Mouse (Mus musculus) right cerebral cortex, postnatal 10 days (tissue): ENCODE results near the gene Mtf1.
A peak's percentile ranks its signal among the peaks of the same experiment; 100 is the strongest.

Experiments
- DNase-seq, 2 experiments: peaks; one replicate each; pipeline ENCODE4 v3.0.0; 2021; ENCODE audit warnings: low spot score in 2 of 2

Gene Mtf1

DNA sequence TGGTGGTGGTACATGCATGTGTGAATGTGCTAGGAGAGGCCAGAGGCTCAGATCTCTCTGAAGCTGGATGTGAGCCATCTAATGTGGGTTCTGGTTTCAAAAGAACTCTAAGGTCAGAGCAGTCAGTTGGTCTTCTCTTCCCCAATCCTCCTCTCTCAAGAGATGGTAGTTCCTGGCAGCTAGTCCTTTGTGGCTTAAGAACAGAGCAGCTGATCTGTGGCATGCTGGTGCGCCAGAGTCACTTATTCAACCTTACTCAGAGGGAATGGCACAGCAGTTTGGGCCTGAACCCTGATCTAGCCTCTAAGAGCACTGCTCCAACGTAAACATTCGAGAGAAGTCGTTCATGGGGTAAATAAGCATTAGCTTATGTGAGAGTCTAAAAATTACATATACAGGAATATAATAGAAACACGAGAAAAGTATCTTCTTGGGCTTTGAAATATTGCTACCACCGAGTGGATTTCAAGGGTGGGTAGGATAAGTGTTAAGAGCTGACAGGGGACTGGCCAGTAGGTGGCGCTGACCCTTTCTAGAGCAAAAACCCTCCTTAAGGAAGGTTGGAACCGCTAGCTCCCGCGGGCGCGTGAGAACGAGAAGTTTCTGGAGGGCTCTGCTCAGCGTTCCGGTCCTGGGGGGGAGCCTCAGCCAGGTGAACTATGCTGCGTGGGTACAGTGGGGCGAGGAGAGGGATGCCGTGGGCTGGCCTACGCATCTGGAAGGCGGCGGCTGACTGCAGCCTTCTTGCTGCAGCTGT, at the start of gene Mtf1:
Gene Mtf1, plus strand, starts transcription at position 553 of the 757 bp plus-strand sequence.
- peak; percentile 92 to 94 for DNase-seq

DNA sequence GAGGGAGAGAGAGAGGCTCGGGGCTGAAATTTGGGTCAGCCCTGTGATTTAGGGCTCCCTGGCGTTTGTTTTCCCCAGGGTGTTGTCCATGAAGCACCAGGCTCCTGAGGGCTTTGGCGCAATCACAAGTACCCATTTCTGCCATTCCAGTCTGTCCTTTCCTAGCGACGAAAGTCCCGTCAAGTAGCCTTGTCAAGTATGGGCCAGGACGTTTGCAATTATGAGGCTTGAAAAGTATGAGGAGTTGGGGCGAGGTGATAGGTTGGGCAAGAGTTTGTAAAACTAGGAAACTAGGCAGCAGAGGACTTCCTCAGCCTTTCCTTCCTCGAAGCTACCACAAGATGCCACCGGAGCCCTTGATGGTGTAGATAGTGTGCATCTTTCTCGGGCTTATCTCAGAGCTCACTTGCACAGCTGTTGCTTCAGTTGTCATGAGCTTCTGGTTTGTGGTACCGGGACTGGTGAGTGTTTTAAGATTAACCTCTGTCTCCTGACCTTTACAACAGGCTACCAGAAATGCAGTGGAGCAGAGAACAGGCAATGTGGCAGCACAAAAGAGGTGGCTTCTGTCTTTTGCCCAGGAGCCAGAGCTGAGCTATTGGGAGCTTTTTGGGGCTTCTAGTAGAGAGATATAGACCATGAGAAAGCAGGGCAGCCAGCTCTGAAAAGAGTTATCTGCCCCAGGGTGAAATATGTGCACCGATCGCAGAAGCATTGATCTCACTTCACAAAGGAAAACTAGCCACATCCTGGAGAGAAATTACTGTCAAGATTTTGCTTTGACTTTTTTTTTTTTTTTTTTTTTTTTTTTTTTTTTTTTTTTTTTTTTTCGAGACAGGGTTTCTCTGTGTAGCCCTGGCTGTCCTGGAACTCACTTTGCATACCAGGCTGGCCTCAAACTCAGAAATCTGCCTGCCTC, 49.4 kb upstream of the Mtf1 start:
- DNase-seq = no peak

DNA sequence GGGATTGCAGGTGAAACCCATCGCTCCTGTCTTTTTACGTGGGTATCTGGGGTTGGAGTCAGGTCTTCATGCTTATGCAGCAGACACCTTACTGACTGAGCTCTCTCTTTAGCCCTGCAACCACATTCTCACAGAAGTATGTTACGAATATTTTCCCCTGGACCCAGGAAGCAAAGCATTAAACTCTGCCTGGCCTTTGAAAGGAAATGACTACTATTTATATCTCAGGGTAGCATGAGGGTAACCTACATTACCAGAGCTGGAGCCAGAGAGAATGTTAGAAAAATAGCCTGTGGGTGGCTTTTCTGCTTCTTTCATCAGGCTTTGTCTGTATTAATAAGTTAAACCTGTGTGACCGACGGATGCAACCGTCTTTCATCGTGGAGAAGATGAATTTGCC, 46.4 kb upstream of the Mtf1 start:
- DNase-seq = no peak

DNA sequence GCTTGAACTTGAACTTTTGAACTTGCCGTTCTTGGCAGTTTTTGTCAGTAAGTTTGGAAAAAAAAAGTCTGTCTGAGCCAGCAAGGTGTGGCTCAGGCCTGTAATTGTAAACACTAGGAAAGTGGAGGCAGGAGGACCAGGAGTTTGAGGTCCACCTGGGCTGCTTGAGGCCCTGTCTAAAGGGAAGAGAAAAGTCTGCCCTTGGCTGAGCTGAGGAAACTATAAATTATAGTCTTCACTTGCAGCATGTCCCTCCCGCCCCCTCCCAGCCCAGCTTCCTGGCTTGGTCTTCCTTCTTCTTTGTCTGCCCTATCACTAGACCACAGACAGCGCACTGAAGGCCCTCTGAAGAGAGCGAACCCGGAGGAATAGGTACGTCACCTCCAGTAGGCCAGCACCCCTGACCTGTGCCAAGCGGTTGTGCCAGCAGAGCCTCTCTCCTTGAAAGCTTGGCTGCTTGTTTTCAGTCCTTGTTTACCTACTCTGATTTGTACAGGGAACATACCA, 42.5 kb upstream of the Mtf1 start:
- DNase-seq = no peak

DNA sequence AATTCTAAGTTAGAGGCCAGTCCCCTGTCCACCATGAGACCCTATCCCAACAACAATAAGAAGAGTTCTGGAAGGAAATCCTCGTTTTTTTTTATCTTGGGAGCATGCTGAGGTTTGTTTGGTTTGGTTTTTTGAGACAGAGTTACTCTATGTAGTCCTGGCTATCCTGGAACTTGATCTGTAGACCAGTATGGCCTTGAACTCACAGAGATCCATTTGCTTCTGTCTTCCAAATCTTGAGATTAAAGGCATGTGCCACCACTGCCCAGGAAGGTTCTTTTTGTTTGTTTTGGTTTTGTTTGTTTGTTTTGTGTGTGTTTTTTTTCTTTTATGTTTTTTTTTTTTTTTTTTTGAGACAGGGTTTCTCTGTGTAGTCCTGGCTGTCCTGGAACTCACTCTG, 40.7 kb upstream of the Mtf1 start:
- DNase-seq = no peak

DNA sequence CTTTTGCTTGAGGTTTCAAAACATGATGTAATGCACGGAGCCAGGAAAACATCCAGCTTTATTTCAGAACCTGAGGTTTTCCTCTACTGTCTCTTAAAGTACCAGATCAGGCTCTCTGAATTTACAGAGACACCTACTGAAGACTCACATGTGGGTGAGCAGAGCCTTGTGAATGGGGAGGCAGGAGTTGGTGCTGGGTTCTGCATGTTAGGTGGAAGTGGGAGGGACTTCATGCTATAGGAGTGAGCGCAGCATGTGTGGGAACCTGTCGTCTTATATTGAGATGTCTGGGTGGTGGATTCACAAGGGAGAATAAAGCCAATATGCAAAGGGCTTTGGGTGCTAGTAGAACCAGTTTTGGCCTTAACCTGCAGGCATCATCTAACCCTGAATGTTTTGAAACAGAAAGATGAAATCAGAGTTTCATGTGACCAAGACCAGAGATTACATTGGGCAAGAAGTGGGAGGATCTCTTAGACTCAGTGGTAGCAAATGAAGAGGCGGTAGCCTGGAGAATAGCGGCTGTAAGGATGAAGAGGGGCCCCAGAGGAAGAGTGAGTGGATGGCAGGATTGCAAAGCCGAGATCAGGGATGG, 38.9 kb upstream of the Mtf1 start:
- DNase-seq = no peak

DNA sequence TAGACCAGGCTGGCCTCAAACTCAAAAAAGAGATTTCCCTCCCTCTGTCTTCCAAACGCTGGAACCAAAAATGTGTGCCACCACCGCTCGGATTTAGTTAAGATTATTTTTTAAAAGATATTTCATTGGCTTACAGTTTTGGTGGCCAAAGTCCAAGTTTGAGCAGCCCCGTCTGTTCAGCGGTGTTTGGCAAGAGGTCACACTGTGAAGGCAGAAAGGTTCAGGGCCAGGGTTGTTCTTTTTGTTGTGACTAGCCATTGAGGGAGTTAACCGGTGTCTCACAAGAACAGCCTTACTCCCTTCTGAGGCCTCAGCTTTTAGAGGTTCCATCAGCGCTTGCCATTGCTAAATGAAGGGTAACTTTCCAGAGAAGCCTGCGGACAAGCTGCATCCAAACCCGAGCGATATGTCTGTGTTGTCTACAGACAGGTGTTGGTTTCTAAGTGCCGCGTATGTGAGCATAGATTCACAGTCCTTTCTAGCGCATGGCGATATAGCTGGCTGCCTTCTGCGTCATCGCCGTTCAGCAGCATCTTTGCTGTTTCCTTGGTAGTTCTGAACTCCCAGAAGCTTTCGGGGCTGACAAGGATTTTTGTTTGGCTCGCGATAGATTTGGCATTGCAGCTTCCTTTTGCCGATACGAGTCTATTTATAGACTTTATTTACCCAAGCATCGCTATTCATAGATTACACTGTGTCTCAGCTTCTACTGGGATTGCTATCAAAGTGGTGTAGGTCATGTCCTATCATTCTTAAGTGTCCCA, 35.9 kb upstream of the Mtf1 start:
- peak; percentile 58 to 75 for DNase-seq

DNA sequence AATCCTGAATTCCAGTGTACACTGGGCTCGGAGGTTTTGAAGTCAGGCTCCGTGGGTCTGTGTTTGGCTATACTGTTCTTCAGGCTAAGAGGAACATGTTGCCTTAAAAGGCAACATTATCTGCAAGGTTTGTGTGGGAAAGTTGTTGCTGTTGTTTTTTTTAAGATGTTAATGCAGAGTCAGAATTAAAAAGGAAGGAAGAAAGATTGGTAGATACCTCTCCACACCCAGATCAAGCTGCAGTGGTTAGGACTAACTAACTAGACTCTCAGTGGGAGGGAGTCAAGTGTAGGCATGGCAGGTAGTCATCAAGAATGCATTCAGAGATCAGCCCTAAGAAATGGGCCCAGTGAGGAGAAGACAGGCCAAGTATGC, 35.4 kb upstream of the Mtf1 start:
- no peak for DNase-seq

DNA sequence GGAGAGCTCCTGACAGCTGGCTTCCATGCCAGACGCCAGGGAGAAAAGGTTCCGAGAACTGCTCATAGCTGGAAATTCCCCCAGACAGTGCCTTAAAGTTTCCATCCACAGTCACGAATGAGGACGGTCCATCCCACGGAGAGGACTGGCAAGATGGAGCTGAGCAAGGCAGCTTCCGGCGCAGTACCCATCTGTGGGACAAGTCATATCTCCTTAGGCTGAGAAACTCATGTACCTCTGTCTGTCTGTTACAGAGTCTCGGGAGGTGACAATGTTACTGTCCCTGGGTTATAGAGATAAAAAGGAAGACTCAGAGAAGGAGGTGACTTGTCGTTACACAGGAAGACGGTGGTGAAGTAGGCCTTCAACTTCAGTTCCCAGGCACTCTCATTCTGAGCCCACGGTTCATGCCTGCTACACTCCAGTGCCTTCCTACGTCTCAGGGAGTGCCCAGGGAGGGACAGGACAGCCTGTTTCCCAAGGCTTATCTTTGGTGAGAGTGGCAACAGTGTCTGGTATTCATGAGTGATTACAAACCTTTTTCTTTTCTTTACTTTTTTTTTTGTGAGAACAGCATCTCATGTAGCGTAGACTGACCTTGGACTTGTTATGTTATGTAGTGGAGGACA, 32.8 kb upstream of the Mtf1 start:
- no peak for DNase-seq

DNA sequence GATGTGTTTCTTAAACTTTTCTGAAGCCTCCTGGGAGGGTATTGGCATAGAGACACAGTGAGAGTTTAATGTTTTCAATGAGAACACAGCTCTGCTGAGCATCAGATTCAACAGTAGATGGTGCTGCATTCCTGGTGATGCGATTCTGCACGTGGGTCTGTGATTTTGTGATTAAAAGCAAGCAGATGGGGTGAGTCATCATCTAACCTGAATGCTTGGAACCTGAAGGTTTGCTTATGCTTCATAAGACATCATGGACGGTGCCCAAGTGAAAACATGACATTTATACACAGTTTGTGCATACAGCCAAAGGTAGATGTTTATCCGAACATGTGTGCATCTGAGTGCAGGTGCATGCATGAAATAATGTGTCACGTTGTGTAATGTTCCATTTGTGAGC, 31.3 kb upstream of the Mtf1 start:
- DNase-seq = peak; percentile 38 to 47

DNA sequence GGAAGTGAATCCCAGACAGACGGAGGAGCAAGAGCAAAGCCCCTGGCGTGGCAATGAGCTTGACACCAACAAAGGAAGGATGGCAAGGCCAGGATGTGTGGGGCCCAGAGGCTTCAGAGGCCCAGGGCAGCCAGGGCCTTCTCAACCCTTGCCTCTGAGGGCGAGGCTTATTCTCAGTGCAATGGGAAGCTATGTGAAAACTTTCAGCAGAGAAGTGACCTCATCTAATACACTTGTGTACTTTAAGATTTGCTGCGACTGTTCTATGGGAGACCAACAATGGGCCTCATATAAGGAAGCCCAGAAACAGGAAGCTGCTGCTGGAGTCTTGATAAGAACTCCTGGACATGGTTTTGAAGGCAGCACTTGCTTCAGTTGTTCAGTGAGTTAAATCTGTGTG, 29.8 kb upstream of the Mtf1 start:
- DNase-seq = no peak

DNA sequence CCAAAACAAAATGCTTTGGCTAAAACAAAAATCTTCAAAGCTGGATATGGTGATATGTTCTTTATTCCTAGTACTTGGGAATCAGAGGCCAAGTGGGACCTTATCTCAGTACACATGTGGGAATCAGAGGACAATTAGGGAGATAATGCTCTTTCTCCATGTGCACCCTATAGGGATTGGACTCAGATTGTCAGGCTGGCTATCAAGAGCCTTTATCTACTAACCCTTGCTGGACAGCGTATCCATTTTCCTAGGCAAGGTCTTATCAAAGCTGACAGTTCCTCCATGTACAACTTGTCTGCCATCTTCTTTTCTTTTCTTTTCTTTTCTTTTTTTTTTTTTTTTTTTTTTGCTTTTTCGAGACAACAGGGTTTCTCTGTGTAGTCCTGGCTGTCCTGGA, 28.5 kb upstream of the Mtf1 start:
- DNase-seq = no peak

DNA sequence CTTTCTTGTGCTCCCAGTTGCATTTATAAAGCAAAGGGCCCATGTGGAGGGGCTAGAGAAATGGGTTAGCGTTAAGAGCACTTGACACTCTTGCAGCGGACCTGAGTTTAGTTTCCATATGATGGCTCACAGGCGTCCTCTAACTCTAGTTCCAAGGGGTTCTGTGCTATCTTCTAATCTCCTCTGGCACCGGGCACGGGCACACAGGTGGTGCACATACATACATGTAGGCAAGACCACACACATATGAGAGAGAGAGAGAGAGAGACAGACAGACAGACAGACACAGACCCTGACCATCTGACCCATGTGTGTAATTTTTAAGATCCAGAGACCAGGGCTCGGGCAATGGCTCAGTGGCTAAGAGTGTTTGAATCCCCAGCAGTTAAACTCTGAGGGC, 27.9 kb upstream of the Mtf1 start:
- no peak for DNase-seq

DNA sequence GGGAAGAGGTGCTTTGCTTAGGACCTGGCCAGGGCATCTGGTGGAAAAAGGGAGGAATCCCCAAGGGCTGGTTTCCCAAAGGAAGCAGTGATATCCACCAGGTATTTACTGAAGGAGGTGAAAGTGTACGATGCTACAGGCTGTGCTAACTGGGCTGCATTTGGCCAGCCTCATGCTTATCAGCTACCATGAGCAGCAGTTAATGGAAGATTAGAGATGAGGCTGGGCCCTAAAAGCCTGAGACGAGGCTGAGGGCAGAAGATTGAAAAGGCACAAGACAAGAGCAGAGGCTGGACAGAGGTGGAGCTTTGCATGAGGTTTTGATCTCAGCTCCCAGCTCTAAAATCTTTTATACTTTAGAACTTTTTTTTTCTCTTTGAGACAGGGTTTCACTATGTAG, 27.5 kb upstream of the Mtf1 start:
- DNase-seq = no peak

DNA sequence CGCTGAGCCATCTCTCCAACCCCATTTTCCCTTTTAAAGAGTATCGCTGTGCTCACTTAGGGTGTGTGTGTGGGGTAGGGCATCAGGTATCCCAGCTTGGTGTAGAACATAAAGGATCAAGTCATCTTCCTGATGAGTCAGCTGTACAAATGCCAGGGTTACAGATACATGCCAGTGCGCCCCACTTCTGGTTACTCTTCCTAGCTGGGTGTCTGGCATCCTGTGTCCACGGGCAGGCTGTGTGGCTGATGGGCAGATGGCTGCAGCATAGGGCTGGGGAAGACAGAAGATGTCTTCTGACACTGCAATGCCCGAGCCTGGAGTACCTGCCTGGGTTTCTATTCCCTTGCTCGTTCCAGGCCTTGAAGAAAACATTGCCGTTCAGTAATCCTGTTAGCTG, 20.5 kb upstream of the Mtf1 start:
- no peak for DNase-seq

DNA sequence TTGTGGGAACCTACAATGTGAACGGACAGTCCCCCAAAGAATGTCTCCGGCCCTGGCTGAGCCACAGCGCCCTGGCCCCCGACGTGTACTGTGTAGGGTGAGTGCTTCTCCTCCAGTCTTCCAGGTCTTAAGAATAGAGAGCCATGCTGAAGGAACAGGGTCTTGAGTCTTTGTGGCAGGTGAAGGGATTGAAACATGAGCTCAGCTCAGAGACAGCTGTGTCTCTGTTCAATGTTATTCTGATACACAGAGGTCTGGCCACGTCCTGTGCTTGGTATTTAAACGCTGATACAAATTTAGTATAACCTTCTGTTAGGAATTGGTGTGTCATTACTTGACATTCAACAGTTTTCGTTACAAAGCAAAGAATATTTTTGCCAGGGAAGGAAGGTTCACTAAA, 19.5 kb upstream of the Mtf1 start:
- no peak for DNase-seq

DNA sequence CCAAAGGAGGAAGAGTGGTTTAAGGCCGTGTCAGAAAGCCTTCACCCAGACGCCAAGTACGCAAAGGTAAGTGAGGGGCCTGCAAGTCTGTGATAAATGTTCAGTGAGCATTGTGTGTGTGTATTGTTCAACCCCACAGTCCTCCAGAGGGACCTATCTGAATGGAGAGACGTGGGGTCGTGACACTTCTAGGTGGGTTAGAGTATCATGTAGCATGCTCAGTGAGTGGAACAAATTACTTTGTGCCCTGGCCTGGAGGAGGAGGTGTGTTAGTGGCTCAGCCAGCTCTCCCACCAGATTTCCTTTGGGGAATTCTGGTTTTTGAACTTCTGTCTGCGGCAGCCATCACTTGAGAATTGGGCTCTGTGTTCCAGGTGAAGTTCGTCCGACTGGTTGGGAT, 18.0 kb upstream of the Mtf1 start:
- DNase-seq = no peak

DNA sequence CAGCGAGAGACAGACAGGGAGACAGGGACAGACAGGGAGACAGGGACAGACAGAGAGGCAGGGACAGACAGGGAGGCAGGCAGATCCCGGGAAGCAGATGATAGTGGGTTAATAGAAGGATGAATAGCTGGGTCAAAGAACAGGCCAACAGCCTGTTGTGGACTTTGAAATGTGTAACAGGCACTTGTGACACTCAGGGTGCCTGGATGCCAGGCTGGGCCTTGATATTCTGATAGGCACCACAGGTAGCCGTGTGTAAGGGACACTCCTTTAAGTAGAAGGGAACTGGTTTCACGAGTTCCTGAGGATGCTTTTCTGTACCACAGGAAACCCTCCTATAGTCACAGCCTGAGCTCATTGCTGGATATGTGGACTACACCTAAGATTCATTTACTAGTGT, 11.9 kb upstream of the Mtf1 start:
- no peak for DNase-seq

DNA sequence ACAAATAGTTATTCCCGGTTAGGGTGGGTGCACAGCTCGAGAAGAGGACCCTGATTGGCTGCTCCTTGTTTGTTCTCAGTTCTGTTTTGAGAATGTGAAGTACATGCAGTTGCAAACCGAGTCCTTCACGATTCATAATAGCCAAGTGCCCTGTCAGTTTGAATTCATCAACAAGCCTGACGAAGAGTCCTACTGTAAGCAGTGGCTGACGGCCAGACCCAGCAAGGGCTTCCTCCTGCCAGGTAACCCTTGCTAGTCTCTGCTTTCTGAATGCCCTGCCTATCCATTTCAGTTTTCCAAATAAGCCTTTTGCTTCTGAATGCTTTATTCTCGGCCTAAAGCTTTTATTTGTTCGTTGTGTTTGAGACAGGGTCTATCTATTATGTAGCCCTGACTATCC, 9.8 kb upstream of the Mtf1 start:
- DNase-seq = no peak

DNA sequence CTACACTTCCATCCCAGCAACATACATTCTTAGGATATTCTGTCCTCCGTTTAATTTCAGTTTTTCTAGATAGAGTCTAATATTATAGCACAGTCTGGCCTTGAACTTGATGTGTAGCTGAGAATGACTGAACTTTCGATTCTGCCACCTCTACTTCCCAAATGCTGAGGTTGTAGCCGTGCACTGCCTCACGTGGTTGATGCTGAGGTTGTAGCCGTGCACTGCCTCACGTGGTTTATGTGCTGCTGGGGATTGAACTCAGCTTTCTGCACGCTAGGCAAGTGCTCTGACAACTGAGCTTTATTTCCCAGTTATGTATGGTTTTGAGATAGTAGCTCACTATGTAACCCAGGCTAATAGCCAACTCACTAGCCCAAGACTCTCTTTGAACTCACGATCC, 5.8 kb upstream of the Mtf1 start:
- no peak for DNase-seq

DNA sequence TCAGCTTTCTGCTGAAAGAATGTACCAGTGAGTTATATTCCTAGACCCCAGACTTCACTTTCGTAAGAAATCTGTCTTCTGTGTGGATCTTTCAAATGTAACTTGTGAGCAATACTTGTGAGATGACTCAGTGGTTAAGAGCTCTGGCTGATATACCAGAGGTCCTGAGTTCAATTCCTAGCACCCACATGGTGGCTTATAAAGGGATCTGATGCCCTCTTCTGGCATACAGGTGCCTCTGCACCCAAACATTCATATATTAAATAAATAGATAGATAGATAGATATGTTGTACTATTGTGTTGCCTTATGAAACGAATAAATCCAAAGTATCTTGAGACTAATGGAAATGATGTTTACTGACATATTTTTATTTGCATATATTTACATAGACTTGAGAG, 5.0 kb upstream of the Mtf1 start:
- no peak for DNase-seq
